Mouse (Mus musculus): ENCODE data around the gene Ric3.

Ric3 gene

DNA sequence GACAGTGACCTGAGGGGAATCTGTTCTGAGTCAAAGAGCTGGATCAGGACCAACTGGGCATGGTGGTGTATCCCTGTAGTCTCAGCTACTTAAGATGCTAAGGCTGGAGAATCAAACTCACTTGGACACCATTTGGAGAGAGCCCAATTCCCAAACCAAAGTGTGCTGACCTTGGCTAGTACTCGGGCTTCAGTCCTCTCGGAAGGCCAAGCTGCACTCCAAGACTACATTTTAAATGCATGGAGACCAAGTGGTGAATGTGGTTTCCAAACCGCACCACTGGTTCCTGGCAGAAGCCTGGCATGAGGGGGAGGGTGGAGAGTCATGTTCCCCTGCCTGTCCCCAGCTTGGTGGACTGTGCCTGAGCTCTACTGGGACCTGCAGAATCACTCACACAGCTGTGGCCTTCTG lies 89.2 kb downstream of the Ric3 start:
- no peak for DNase-seq

DNA sequence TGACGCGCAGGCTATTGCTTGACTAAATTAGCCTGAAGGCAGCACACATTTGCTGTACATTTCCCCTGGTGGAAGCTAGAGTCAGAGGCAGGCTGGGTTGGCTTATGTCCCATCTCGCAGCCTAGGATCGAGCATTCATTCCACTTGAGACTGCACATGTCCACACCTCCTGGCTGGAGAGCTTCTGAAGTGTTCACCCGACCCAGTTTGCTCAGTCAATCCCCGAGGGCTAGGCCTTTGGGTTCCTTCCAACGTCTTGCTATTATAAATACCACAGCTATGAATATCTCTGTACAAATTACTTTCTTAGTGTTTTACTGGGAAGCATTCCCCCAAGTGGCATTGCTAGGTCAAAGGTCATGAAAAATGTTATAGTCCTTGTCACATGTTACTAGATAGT lies 89.9 kb downstream of the Ric3 start:
- no peak for DNase-seq

DNA sequence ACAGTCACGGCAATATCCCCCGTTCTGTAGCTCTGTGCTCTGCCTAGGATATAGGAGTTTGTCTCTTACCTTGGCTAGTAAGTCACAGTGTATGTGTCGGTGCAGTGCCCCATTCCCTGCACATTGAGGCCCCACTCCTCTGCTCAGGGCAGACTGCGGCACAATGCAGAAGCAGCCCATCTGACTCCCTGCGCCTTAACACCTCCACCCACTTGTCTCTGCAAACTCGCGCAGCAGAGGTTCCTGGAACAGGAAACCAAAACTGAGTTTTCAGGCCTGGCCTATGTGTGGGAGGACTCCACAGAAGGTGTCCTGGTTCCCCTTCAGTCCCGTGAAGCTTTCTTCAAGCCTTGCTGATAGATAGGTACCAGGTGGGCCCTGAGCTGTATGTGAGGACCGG lies 91.9 kb downstream of the Ric3 start:
- no peak for DNase-seq

DNA sequence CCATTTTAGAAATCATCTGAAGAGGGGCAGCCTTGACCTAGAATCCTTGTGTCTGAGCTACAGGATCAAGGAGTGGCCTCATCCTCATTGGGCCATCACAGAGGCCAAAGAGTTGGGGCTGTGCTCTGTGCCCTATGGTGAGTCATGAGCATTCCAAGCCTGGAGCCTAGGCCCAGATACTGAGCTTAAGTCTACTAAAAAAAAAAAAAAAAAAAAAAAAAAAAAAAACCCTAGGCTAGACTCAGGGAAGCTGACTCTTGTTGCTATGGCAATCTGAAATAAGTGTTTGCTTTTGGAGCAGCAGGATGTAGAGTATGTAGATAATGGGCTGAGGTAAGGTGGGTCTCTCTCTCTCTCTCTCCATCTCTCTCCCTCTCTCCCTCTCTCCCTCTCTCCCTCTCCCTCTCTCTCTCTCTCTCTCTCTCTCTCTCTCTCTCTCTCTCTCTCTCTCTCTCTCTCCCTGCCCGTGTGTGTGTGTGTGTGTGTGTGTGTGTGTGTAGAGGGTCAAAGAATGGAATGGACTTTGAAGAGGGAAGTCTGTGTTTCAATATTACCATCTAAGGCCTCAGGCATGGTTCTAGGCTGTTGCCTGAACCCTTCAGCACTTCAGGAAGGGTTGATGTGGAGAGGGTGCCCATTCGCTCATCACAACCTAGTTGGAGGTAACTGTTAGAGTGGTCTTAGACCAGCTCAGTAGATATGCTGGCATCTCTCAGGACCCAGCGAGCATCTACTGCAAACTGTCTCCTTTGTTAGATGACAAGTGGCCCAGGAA lies 97.0 kb downstream of the Ric3 start:
- DNase-seq, result no peak

Measured in spleen, adult 18-20 months (tissue).